Mouse (Mus musculus): ENCODE measurements around the gene Asap3.

Asap3 gene

DNA sequence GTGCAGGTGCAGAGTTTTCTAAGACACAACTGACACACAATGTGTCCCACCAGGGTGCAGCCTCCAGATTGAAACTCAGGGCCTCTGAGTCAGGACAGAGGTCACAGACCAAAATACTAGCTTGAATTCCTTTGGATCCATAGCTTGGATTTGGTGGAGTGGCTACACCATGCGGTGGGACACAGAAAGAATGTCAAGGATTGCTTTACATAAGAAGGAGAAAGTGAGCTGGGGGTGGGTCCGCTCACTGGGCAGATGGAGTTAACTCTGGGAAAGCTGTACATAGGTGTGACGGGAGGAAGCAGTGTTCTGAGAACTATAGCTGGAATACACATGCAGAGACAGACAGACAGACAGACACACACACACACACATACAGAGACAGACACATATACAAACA, 53.8 kb downstream of the Asap3 start:
- DNase-seq (ENCODE audit: low read depth), result no peak

DNA sequence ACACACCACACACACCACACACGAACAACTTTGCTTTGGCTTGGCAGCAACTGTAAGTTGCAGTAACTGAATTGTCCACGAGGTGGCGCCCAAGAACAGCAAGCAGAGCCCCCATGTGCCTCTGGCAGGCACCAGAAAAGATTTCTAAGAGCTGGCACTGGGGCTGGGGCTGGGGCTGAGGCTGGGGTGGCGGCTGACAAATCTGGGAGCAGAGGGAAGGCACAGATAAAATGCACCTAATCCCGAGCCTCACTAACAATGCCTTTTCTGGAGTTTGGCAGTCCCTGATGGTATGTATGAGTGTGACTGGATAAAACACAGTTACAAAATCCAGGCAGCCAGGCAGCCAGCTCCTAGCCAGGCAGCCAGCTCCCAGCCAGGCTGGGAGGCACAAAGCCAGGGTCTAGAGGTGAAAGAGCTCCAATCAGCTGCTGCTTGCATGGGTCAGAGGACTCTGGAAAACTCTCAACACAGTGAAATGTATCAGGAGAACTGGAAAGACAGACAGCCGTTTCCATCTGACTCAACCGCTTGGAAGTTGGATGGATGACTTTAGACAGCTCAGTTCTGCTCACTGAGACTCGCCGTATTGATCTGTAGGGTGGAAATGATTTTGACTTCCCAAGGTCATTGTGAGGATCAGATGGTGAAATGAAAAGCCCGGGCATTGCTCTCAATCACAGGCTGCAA, 54.5 kb downstream of the Asap3 start:
- DNase-seq (ENCODE audit: low read depth), result peak; percentile 39

DNA sequence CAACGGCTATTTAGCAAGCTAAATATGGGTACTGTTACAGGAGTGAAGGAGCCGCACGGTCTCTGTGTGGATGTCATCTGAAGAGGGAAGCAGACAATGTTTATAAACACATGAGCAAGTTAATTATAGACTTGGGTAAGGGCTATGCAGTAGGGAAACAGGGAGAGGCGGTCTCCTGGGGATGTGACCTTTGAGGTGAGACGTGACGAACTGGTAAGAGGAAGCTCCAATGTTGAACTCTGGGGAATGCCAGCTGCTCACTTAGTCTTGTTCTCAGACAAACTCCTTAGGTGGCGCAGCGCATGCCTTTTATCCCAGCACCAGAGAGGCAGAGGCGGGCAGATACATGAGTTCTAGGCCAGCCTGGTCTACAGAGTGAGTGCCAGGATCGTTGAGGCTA, 55.7 kb downstream of the Asap3 start:
- no peak for DNase-seq (ENCODE audit: low read depth)

DNA sequence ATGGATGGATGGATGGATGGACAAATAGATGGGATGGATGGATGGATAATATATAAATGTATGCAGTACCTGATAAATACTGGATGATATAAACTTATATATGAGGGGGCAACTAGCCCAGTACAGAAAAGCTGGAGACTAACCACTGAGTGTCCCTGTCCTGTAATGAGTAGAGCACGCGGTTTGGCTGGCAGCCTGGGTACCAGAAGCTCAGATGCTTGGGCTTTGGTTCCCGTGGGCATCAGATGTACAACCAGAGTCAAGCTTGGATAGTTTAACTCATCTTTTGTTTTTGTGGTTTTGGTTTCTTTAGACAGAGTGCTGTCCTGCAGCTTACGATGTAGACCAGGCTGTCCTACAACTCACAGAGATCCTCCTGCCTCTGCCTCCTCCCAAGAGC, 57.4 kb downstream of the Asap3 start:
- DNase-seq (ENCODE audit: low read depth), result no peak

DNA sequence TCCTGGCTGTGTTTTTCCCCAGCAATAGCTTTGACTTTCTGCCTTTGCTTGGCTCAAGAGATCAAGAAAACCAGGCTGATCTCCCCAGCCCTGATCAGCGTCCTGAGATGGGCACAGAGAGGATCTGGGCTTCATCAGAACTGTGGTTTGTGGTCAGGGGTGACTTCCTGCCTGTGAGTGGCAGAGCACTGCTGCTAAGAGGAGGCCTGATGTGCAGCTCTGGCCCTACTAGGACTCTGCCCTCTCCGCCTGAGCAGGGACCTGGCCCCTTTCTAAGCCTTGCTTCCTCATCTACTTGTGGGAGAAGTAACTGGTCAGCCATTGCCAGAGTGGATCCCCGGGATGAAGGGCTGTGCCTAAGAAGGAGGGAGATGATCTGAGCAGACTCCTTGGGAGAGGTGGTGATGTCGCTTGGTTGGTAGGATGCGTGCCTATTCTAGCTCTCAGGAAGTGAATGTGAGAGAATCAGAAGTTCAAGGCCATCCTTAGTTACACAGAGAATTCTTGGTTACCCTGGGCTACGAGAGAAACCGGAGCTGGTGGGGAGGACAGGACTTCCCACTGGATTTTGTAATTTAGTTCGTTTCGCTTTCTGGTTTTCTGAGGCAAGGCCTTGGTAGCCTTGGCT, 60.7 kb downstream of the Asap3 start:
- DNase-seq (ENCODE audit: low read depth), result no peak

DNA sequence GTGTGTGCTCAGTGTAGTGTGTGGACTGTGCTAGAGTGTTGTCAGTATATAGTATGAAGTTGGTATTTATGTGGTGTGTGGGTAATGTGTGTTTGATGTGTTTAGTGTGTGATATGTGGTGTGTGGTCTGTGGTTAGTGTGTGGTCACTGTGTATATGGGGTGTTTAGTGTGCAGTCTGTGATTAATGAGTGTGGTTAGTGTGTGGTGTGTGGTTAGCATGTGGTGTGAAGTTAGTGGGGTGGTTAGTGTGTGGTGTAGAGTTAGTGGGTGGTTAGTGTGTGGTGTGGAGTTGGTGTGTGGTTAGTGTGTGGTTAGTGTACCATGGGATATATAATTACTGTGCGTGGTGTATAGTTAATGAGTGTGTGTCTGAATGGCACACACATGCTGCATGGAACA, 62.7 kb downstream of the Asap3 start:
- no peak for DNase-seq (ENCODE audit: low read depth)

DNA sequence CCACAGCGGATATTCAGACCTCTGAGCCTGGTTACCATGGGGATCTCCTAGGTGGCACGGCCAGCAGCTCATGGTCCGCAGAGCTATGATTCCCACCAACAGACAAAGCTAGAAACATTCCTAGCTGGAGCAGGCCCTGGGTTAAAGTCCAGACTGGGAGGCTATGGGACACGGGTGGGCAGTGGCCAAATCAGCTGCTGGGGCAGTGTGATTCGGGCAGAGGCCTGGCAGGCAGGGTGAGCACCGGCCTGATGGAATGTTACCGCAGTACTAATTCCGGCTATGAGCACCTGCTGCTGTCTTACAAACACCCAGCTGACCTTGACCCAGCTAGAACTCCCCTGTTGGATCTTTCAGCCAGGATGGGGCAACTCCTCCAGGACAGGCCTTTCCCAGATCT, 64.5 kb downstream of the Asap3 start:
- no peak for DNase-seq (ENCODE audit: low read depth)

DNA sequence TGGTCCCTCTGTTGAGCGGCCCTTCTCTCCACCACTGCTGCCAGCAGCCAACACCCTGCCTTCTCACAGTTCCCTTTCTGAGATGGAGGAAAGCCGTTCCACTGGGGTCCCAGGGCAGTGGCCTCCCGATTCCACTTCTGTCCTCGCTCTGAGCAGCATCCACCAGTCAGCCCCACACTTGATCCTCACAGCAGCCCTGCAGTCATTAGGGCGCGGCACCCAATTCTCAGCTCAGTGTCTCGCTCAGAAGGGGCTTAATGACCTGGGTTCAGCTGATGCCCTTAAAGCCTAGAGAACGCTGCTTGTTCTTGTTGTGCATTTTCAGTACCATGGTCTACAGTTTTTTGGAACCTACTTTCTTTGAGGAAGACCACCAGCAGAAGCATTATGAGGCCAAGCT, 74.9 kb downstream of the Asap3 start:
- no peak for DNase-seq (ENCODE audit: low read depth)

DNA sequence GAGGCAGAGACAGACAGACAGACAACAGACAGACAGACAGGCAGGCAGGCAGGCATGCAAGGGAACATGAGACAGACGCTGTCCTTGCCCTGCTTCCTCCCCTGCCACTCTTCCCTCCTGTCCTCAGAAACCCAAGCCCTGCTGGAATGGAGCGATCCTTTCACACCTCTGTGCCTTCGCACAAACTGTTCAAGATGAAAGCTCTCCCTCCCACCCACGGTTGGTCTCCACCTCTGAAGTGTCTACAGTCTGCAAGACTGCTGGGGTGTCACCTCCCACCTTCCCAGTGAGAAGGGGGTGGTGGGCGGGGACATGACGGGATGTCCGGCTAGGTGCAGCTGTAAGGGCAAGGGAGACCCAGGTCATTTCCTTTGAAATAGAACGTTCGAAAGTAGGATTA, 75.4 kb downstream of the Asap3 start:
- no peak for DNase-seq (ENCODE audit: low read depth)

DNA sequence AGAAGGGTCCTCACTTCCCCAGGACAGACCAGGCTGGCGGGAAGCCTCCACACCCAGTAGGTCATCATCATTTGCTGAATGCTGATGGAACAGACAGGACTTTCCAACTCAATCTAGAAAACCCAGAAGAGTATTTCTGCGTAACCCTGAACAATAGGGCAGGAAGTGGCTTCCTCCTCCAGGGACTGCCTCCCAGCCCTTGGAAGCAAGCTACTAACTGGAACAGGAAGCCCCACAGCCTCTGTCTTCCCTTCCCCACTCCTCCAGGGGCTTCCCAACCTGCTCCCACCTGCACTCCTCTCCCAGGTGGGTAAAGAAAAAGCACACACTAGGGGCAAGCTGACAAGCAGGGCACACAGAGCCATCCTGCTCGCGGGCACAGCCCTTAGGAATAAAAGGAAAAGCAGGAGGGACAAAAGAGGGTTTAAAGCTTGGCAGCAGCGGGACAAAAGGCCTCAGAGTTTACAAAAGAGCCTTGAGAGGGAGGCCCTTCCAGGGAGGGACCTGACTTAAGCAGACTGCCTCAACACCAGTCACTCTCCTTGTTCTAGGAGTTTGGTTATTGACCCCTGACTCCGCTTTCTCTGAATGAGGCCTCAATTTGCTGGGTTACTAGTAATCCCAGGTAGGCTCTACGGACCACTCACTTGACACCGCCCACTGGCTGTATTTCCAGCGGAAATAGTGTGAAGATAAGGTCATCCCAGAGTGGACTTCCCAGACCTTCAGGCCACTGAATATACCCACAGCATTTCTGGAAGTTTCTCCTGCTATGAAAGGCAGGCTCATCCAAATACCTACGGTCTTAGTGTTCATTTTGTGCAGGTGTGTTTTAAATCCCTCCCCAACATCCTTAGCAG, 76.7 kb downstream of the Asap3 start:
- DNase-seq (ENCODE audit: low read depth), result no peak

DNA sequence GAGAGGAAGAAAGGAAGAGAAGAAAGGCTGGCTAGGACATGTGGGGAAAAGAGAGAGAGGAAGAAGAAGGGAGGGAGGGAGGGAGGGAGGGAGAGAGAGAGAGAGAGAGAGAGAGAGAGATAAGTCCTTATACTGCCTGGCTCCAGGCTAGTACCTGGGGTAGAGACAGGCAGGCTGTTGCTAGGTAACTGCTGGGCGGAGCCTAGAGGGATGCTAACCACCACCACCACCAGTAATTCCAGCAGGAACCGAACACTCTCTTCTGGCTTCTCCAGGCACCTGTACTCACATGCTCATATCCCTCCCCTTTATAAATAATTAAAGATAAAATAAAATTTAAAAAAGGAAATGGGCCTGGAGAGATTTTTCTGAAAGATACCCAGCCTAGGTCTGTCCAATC, 77.6 kb downstream of the Asap3 start:
- DNase-seq (ENCODE audit: low read depth), result no peak

DNA sequence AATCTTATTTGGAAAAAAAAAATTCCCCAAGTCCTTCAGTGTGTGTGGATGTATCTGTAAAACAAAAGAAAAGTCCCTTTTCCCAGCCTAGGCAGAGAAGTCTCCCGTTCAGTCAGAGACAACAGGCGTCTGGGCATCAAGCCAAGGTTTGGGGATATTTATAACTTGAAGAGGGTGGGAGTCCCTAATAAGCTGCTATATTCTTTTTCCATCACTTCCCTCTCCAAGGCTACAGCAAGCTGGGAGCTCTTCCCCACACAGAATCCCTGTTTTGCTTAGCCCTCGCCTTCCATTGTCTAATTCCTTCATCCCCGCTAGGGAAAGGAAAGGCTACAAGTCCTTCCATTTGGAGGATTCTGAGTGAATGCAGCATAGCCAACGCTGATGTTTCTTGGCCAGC, 78.3 kb downstream of the Asap3 start, which contains the start of gene Zfp46:
Zfp46 (plus strand) TSS at position 229 of the 400 bp plus-strand sequence.
- no peak for DNase-seq (ENCODE audit: low read depth)

DNA sequence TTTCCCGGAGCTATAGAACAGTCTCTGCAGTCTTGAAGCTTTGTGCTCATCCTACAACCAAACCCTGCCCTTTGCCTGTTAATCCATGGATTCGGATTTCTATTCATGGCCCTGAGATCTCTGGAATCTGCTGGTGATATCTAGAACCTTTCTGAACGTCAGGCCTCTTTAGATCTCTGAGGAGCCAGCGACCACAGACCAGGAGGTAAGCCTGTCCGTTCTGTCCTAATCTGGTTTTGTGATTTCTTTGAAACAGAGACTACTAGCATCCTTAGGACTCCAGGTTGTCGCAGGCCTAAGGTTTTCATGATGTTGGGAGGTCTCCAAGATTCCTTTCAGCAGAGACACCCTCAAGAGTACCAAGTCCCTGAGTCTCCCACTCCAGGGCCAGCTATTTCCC, 78.7 kb downstream of the Asap3 start:
- no peak for DNase-seq (ENCODE audit: low read depth)

DNA sequence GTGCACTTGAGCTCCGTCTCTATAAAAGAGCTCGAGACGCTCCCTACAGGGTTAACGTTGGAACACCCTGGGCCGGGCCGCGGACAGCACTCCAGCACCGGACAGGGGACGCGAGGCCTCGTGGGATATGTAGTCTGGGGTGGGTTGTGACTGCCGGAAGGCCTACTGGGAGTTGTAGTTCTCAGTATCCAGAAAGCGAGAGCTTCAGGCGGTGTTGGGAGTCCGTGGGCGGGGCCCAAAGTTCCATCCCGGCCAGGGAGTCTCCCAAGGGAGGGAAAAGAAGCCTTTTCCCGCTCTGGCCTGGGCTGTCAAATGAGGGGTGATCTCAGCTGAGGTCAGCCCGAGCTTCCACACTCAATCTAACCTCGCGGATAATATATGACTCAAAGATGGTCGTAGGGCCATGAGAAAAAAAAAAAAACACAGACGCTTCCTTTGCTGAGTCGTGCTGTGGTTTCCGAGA, 79.2 kb downstream of the Asap3 start:
- DNase-seq (ENCODE audit: low read depth), result peak; percentile 80

DNA sequence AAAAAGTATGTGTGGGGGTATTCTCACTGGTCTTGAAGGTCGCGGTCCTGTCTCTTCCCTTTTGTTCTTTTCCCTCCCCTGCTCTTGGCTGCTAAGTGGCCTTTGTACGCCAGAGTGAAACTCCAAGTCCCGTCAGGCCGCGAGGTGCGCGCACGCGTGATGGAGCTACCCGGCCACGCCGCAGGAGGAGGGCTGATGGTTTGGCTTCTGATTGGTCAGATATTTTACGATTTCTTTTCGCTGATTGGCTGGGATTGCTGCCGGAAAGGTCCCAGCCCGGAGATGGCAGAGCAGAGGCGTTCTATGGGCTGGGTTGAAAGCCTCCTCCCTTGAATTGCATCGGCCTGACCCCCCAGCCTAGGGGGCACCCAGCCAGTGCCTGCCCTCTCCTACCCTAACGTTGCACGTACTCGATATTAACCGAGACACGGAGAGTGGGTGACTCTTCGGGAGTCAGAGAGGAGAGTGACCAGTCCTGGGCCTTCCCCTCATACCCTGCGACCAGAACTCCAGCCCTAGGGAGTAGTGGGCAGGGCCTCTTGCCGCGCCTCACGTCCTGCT, 79.7 kb downstream of the Asap3 start:
- DNase-seq (ENCODE audit: low read depth), result peak; percentile 94

DNA sequence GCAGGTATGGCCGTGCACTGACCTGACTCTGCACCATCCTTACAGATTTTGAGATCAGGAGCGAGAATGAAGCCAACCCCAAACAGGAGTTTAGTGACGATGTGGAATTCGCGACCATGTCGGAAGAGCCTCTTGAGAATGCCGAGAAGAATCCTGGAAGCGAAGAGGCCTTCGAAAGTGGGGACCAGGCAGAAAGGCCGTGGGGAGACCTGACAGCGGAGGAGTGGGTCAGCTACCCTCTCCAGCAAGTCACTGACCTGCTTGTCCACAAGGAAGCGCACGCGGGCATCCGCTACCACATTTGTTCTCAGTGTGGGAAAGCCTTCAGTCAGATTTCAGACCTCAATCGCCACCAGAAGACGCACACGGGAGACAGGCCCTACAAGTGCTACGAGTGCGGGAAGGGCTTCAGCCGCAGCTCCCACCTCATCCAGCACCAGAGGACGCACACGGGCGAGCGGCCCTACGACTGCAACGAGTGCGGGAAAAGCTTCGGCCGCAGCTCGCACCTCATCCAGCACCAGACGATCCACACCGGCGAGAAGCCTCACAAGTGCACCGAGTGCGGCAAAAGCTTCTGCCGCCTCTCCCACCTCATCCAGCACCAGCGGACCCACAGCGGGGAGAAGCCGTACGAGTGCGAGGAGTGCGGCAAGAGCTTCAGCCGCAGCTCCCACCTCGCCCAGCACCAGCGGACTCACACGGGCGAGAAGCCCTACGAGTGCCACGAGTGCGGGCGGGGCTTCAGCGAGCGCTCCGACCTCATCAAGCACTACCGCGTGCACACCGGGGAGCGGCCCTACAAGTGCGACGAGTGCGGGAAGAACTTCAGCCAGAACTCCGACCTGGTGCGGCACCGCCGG, 84.0 kb downstream of the Asap3 start:
- no peak for DNase-seq (ENCODE audit: low read depth)

DNA sequence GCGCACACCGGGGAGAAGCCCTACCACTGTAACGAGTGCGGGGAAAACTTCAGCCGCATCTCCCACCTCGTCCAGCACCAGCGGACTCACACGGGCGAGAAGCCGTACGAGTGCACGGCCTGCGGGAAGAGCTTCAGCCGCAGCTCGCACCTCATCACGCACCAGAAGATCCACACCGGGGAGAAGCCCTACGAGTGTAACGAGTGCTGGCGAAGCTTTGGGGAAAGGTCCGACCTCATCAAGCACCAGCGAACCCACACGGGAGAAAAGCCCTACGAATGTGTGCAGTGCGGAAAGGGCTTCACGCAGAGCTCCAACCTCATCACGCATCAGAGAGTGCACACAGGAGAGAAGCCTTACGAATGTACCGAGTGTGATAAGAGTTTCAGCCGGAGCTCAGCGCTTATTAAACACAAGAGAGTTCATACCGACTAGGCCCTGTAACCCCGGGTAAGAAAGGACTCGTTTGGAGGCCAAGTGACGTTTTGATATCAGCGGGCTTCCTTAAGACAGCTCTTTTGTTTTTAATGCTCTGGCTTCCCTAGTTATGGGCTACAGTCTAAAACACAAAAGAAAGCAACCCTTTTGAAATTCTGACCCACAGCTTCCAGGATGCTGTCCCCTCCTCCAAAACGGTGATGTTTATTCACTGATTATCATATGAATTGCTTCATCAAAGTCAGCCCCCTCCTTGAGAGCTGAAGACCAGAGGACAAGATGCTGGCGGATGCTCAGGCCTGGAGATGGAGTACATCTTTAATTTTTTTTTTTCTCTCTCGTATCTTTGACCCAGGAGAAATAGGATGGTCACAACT, 84.8 kb downstream of the Asap3 start:
- DNase-seq (ENCODE audit: low read depth), result no peak

DNA sequence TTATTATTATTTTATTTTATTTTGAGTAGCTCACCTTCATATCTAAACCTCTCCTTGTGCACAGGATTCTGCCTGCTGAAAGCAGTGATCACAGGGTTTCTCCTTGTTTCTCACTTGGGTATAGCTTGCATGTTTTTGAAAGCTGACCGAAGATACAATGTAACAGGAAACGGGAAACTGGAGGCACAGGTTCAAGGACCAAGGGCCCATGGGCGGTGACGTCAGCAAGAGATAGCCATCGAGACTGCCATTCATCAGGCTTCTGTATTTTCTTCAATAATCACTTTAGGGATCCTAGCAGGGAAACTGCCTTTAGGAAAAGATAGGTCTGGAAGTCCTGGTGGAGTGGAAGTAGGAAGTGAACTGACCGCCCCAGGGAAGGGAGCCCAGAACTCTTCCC, 85.5 kb downstream of the Asap3 start:
- DNase-seq (ENCODE audit: low read depth), result no peak

All from c-Kit-positive CD71-positive TER-119-negative erythroid progenitor cells, embryonic 14.5 days (primary cell).